Comparison of ENCODE assay signal across 26 mouse cellular contexts in the genomic region with DNA sequence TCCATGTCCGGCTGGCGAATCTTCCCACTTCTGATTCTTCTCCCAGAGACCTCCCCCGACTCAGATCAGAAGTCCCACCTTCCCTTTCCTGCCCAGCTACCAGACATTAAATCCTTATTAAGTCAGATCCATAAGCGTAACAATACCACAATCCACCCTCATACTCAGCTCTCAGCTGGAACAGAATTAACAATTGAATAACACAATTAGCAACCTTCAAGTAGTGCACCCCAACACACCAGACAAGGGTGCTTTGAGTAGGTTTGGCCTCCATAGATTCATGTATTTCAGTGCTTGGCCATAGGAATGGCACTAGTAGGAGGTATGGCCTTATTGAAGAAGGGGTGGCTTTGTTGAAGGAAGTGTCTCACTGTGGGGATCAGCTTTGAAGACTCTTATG. TPM values are rescaled to one million over a fixed set of nuclear protein-coding genes. Genes with fewer than 3 reads are reported as not detected.
DNase-seq lines count a peak whose midpoint lies in the region; ATAC-seq and TF ChIP-seq lines count a peak whose summit lies in the region.
"Had no signal": no experiment of that assay in that cellular context is flagged by ENCODE, and none has a peak within 500 bp of the region (broad histone marks: within the 10 kb centered on the region; RNA-seq: fewer than 3 reads in every experiment).

No protein-coding gene starts in this region.

- no peak for ATAC-seq in activated CD4-positive, CD25-positive, alpha-beta regulatory T cell, adult 4 months
- ATAC-seq: CD4-positive, CD25-positive, alpha-beta regulatory T cell, adult 4 months; Patski had no signal

- no peaks in the 10 kb centered on the region for H3K36me3 ChIP-seq in hindbrain, embryonic 10.5 days
- H3K36me3 ChIP-seq: G1E had no signal

- no peak overlapping the region for H3K4me3 ChIP-seq in hindbrain, embryonic 10.5 days
- H3K4me3 ChIP-seq in left cerebral cortex, adult 2 months: no peak overlapping the region

- no peak overlapping the region for H3K27ac ChIP-seq in hindbrain, embryonic 10.5 days
- no peak overlapping the region for H3K27ac ChIP-seq in left cerebral cortex, adult 2 months

- no peaks in the 10 kb centered on the region for H3K4me1 ChIP-seq in hindbrain, embryonic 10.5 days (replicated peaks)

- H3K27me3 ChIP-seq in hindbrain, embryonic 10.5 days (ENCODE audit: insufficient read depth, poor library complexity, severe bottlenecking): no peaks in the 10 kb centered on the region
- H3K27me3 ChIP-seq: CH12.LX, Patski had no signal

- TF ChIP-seq CTCF in left cerebral cortex, adult 2 months (IDR thresholded peaks at IDR 0.05): no peak

- no peaks in the 10 kb centered on the region for H3K9me3 ChIP-seq in hindbrain, embryonic 10.5 days
- H3K9me3 ChIP-seq: G1E had no signal

- 85% methylated on average over 4 of the region's 4 CpGs for WGBS in hindbrain, embryonic 10.5 days

- DNase-seq in heart, adult 11 months: peak; percentile 63
- DNase-seq in heart, adult 8-10 months (ENCODE audit: low spot score): no peak
- DNase-seq in ES-CJ7 (ENCODE audit: low read depth, low spot score) (peak; percentile 44), R1 (ENCODE audit: low read depth, low spot score) (peak; percentile 65), ZHBTc4 (ENCODE audit: low read depth, low spot score) (peak; percentile 50)
- no peak for DNase-seq in hindbrain, embryonic 10.5 days (ENCODE audit: low spot score)
- DNase-seq in left cerebral cortex, adult 2 months (ENCODE audit: extremely low spot score in 1 of 2, low spot score in 2 of 2): no peak
- DNase-seq: adrenal gland, adult 2 months; adrenal gland, adult 8-10 months; adrenal gland, postnatal 10 days; adrenal gland, postnatal 14 days; adrenal gland, postnatal 25 days; adrenal gland, postnatal 36 days; B cell, adult 2 months; cerebellum, adult 11 months; cerebellum, adult 11-12 months; cerebellum, adult 18-20 months; cerebellum, adult 2 months; cerebellum, adult 8-10 months; cerebellum, adult 9-10 months had no signal

- intact Hi-C loops in left cerebral cortex, adult 2 months (cut with DNase I): no loop called here

RNA-seq across cellular contexts. Expression of a gene that starts 9.6 kb away (rescaled TPM):
- total RNA-seq in heart, adult 8-10 months (2022): 10 to 100 TPM; 28.3 to 33.9 (median 31.1) TPM
- polyA plus RNA-seq in hindbrain, embryonic 10.5 days (2016; fragmentation: Nextera tagmentation; extraction: Ambion mirVana): 7.1 and 9.8 TPM in 2 replicates
- 1 to 10 TPM in 1 of 2 experiments, under 1 TPM in 1; 0.93 to 1.2 TPM for polyA plus RNA-seq in activated CD4-positive, CD25-positive, alpha-beta regulatory T cell, adult 4 months (2017; shearing (Covaris generic))
- total RNA-seq in left cerebral cortex, adult 2 months (2021): 10 to 100 TPM; 10.2 to 10.8 TPM

RNA-seq across cellular contexts. Expression of a gene that starts 23.5 kb away (rescaled TPM):
- total RNA-seq in heart, adult 8-10 months (2022): 1 to 10 TPM in 2 of 4 experiments, under 1 TPM in 2; 0.65 to 1.4 (median 0.99) TPM
- 0.54 and 1.7 TPM in 2 replicates for polyA plus RNA-seq in hindbrain, embryonic 10.5 days (2016; fragmentation: Nextera tagmentation; extraction: Ambion mirVana)
- polyA plus RNA-seq in activated CD4-positive, CD25-positive, alpha-beta regulatory T cell, adult 4 months (2017; shearing (Covaris generic)): 1 to 10 TPM; 1.2 to 1.4 TPM
- total RNA-seq in left cerebral cortex, adult 2 months (2021): under 1 TPM; 0.49 to 0.63 TPM
- total RNA-seq: MEL had no signal
- polyA plus RNA-seq: G1E had no signal

RNA-seq across cellular contexts. Expression of a gene that starts 41.4 kb away (rescaled TPM):
- total RNA-seq in heart, adult 8-10 months (2022): 1 to 10 TPM; 3.7 to 5.6 (median 5.2) TPM
- polyA plus RNA-seq in hindbrain, embryonic 10.5 days (2016; fragmentation: Nextera tagmentation; extraction: Ambion mirVana): 3.9 and 6.3 TPM in 2 replicates
- 1 to 10 TPM; 3.3 to 5.2 TPM for polyA plus RNA-seq in activated CD4-positive, CD25-positive, alpha-beta regulatory T cell, adult 4 months (2017; shearing (Covaris generic))
- 1 to 10 TPM in 1 of 2 experiments, not detected in 1; 2.4 TPM for total RNA-seq in left cerebral cortex, adult 2 months (2021)

Comparison
In these comparisons a context has a peak if more than half of its experiments do, and no peak if none do; other contexts are left out.
1. DNase-seq: peak in heart, adult 11 months (single experiment), ES-CJ7 (single experiment), R1 (single experiment) and ZHBTc4 (single experiment); none in heart, adult 8-10 months (single experiment), hindbrain, embryonic 10.5 days (single experiment) and left cerebral cortex, adult 2 months (0 of 2).